Mouse (Mus musculus) midbrain, embryonic 15.5 days (tissue): Measurements from ENCODE around the gene Foxp1. TPM values are rescaled to one million over a fixed set of nuclear protein-coding genes. Genes with fewer than 3 reads are reported as not detected.

Experiments used
- ATAC-seq: fragments of 200-750 bp; cut with Nextera tagmentation; replicated peaks from 2 replicates; pipeline ENCODE4 v1.8.0; 2017; ENCODE audit warnings: moderate TSS enrichment
- H3K27ac ChIP-seq: fragments of 300-500 bp; sonication (generic); 2 replicates; pipeline ENCODE4 v1.5.1; 2015; ENCODE audit warnings: mild to moderate bottlenecking, inconsistent platforms
- H3K27me3 ChIP-seq: fragments of 300-500 bp; sonication (generic); replicated peaks from 2 replicates; pipeline ENCODE4 v1.6.1; 2015; ENCODE audit warnings: inconsistent platforms
- H3K36me3 ChIP-seq: fragments of 300-500 bp; sonication (generic); replicated peaks from 2 replicates; pipeline ENCODE4 v1.6.1; 2015; ENCODE audit warnings: inconsistent platforms
- H3K4me1 ChIP-seq: fragments of 300-500 bp; sonication (generic); 2 replicates; pipeline ENCODE4 v1.6.1; 2015; ENCODE audit warnings: inconsistent platforms
- H3K4me2 ChIP-seq: fragments of 300-500 bp; sonication (generic); 2 replicates; pipeline ENCODE4 v1.6.1; 2015; ENCODE audit warnings: inconsistent platforms, mild to moderate bottlenecking, moderate library complexity
- H3K4me3 ChIP-seq: fragments of 300-500 bp; sonication (generic); 2 replicates; pipeline ENCODE4 v1.5.1; 2015; ENCODE audit warnings: mild to moderate bottlenecking, inconsistent platforms
- H3K9ac ChIP-seq: fragments of 300-500 bp; sonication (generic); 2 replicates; pipeline ENCODE4 v1.6.1; 2015; ENCODE audit warnings: mild to moderate bottlenecking, inconsistent platforms
- H3K9me3 ChIP-seq: fragments of 300-500 bp; sonication (generic); 2 replicates; pipeline ENCODE4 v1.6.1; 2016; ENCODE audit warnings: inconsistent platforms
- WGBS: fragments of 180-500 bp; shearing (Covaris S2); methylation state at CpG from one replicate; pipeline ENCODE4 v1.1.7; 2015; ENCODE audit warnings: mixed read lengths; 5-methylcytosine and 5-hydroxymethylcytosine counted together
- microRNA-seq: library from miRNA; unstranded; fragments of <30 nt; microRNA quantifications from one replicate; pipeline ENCODE4, GENCODE M21; 2016
- polyA plus RNA-seq: library from polyadenylated mRNA; unstranded; fragments of >200 nt; fragmentation: Nextera tagmentation; extraction: Ambion mirVana; gene quantifications from 2 replicates; pipeline ENCODE4 v1.2.1, GENCODE M21; 2015

Foxp1 gene
- polyA plus RNA-seq, 1 experiment from 2014 or later, result 84.1 TPM

DNA sequence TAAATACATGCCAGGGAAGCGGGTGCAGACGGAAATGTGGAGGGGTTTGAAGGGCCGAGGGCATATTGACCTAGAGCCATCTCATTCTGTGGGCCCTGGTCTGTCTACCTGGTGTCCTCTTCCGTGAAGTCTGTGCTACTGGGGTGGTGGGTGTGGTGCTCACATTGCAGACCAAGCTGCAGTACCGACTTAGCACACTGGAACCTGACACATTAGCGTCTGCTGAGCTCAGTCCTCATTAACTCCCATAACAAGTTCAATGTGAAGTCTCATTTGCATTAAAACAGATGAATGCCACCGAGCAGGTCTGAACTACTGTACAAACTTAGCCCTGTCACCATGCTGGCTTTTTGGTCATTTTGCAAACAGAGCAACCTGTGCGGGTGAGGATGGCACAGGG lies 594.2 kb downstream of the Foxp1 start:
- H3K9me3 ChIP-seq, result no peaks in the 10 kb centered on the region
- H3K36me3 ChIP-seq, result 0 out of 2 replicates have a peak, but pooled peaks cover 3% of the 10 kb centered on the region
- ATAC-seq, result no peak
- no peak overlapping the region for H3K4me3 ChIP-seq
- WGBS, result 71% methylated on average over 8 of the region's 8 CpGs
- peaks cover 9% of the 10 kb centered on the region for H3K4me1 ChIP-seq
- H3K27me3 ChIP-seq, result no peaks in the 10 kb centered on the region
- no peak overlapping the region for H3K9ac ChIP-seq
- H3K4me2 ChIP-seq, result no peak overlapping the region
- H3K27ac ChIP-seq, result no peak overlapping the region

DNA sequence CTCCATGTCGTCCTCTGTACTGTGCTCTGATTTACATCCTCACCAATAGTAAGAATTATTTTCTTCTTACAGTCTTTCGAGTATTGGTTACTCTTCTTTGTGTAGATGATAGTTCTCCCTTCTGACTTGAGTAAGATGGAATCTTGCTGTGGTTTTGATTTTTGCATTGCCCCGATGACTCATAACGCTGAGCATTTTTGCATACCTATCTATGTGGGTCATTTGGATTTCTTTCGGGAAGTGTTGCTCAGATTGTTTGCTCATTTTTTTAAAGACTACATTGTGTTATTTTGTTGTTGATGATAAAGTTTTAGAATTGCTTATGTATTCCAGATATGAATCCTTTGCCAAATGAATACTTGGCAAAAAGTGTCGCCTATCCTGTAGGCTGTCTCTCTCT lies 621.3 kb downstream of the Foxp1 start:
- H3K36me3 ChIP-seq, result no peaks in the 10 kb centered on the region
- no peak overlapping the region for H3K27ac ChIP-seq
- H3K9me3 ChIP-seq, result no peaks in the 10 kb centered on the region
- H3K27me3 ChIP-seq, result no peaks in the 10 kb centered on the region
- no peak overlapping the region for H3K4me2 ChIP-seq
- WGBS, result 93% methylated on average over 6 of the region's 6 CpGs
- H3K9ac ChIP-seq, result no peak overlapping the region
- no peaks in the 10 kb centered on the region for H3K4me1 ChIP-seq
- no peak overlapping the region for H3K4me3 ChIP-seq
- ATAC-seq, result no peak

DNA sequence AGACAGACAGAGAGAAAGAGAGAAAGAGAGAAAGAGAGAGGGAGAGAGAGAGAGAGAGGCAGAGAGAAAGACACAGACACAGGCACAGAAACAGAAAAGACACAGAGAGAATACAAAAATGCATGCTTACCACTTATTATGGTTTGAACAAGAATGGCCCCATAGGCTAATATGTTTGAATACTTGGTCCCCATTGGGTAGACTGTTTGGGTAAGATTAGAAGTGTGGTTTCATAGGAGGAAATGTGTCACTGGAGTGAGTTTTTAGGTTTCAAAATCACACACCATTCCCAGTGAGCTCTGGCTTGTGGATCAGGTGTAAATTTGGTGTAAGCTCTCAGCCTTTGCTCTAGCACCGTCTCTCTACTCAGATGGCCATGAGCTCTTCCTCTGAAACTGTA lies 644.3 kb downstream of the Foxp1 start:
- Histone ChIP-seq H3K9ac (no peak overlapping the region), H3K4me2 (no peak overlapping the region), H3K27me3 (no peaks in the 10 kb centered on the region), H3K9me3 (no peaks in the 10 kb centered on the region), H3K27ac (no peak overlapping the region), H3K4me1 (no peaks in the 10 kb centered on the region), H3K4me3 (no peak overlapping the region), H3K36me3 (no peaks in the 10 kb centered on the region)
- WGBS, result 82% methylated on average over 1 of the region's 1 CpGs
- ATAC-seq, result no peak

DNA sequence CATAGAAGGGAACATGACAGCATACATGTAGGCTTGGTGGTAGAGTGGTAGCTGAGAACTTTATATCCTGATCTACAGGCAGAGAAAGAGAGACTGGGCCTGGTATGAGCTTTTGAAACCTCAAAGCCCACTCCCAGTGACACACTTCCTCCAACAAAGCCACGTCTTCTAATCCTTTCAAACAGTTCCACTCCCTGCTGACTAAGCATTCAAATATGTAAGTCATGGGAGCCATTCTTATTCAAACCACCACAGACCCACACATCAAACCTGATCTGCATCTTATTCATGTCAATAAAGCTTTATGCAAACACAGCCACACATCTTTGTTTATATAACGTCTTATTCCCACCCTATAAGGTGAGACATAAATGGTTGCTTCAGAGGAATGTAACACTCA lies 646.1 kb downstream of the Foxp1 start:
- 43% methylated on average over 2 of the region's 2 CpGs for WGBS
- no peak overlapping the region for H3K27ac ChIP-seq

More for the DNA sequence above, 646.1 kb downstream of the Foxp1 start:
- H3K27me3 ChIP-seq, result no peaks in the 10 kb centered on the region
- H3K36me3 ChIP-seq, result no peaks in the 10 kb centered on the region
- no peaks in the 10 kb centered on the region for H3K4me1 ChIP-seq
- H3K9ac ChIP-seq, result no peak overlapping the region
- H3K9me3 ChIP-seq, result no peaks in the 10 kb centered on the region
- no peak overlapping the region for H3K4me2 ChIP-seq
- no peak for ATAC-seq
- H3K4me3 ChIP-seq, result no peak overlapping the region

Small RNAs within 50 kb of the gene (microRNA-seq; reads per million reads assigned to microRNA genes)
- gene Gm22328 (not detected), gene Gm49348 (not detected)

Other genes starting within 250 kb of the Foxp1 start
- gene Eif4e3, start 144.1 kb upstream of the Foxp1 start, polyA plus RNA-seq, result 8.6 TPM in 2 replicates
- gene Gm20696, start 144.1 kb upstream of the Foxp1 start, polyA plus RNA-seq, result 2.9 and 4.7 TPM in 2 replicates
- 21.4 and 24.6 TPM in 2 replicates for gene Gpr27, start 170.0 kb upstream of the Foxp1 start, polyA plus RNA-seq
- gene Prok2, start 203.7 kb upstream of the Foxp1 start, polyA plus RNA-seq, result 0.54 and 0.71 TPM in 2 replicates